Mouse (Mus musculus): ENCODE measurements around the gene Fam78a.
"Not testable (repeated sequence)": the region's sequence is repeated elsewhere in the genome, so short reads cannot be mapped to it uniquely, and the experiment has no call there.

Gene Fam78a

GRCm38 (mm10) chr2:32065371-32065791, 19.3 kb downstream of the Fam78a start:
- no peak for DNase-seq

DNA sequence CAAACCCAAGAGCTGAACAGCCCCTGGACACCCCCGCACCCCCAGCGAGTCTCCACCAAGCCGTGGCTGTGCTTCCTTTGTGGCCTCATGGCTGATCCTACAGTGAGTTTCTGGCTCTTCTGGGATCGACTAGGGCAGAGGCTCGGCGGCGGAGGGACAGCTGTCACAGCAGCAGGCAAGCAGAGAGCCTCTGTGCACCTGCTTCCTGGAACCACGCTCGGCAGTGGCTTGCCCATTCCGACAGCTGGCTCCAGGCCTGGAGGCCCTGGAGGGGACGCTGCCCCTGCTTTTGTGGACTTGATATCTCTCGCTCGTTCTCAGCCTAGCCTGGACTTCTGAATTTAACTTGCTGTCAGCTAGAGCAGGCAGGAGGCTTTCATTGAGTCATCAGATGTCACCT, 19.7 kb downstream of the Fam78a start:
- DNase-seq: no peak

- DNase-seq: no peak
These were observed 21.1 kb downstream of the Fam78a start for GRCm38 (mm10) chr2:32063451-32064151.

- DNase-seq: no peak
These were observed 21.8 kb downstream of the Fam78a start for GRCm38 (mm10) chr2:32062626-32063410.

GRCm38 (mm10) chr2:32061722-32062505, 22.7 kb downstream of the Fam78a start:
- DNase-seq: no peak

GRCm38 (mm10) chr2:32061189-32061588, 23.5 kb downstream of the Fam78a start:
- DNase-seq: no peak

DNA sequence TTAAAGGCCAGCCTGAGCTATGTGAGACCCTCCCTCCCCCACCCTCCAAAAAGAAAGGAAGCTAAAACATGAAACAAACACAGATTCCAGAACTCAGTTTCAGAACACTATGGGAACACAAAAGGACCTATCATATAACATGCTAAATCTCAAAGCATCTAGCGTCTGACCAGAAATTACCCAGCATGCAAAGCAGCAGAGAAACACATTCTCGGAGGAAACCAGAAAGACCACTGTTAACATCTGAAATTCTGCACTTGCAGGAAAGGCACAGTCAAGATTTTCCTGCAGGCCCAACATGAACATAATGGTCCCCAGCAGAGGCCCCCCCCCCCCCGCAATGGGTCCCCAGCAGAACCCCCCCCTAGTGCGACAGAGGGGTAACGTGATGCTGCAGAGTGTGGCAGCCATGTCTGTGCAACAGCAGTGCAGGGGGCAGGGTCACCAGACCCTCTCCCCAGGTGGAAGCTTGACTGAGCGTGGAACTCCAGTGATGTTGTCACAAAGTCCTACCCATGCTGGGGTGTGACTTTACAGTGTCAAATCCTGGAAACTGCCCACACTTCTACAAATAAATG, 24.3 kb downstream of the Fam78a start:
- DNase-seq: no peak

DNA sequence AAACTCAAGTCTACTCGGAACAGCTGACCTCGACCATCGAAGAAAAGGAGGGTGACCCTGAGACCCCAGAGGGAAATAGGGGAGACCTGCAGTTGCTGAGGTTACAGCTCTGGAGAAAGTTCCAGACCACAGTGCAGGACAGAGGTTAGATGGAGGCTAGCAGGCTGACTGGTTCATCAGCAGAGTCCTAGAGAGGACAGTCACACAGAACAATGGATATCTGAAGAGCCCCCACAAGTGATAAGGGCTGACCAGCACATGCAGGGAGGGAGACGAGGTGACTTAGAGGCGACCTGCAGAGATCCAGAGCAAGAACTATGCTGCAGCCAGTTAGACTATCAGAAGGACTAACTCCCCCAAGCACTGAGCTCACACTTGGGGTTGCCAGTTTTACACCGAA, 25.0 kb downstream of the Fam78a start:
- DNase-seq: no peak

DNA sequence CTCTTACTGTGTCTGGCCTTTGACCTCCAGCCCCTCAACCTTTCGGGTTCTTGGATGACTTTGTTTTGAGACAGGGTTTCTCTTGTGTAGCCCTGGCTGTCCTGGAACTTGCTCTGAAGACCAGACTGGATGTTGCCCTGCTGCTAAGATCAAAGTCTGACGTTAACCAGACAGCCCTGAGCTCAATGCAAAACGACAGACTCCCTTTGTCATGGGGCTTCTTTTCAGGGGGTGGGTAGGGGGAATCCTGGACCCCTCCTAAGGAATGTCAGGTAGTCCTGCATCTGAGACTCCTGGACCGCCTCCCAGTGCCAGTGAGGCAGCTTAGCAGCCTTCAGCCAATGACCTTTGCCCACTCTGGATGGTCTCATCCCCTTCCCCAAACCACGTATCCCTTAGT, 25.9 kb downstream of the Fam78a start:
- DNase-seq: no peak

GRCm38 (mm10) chr2:32058241-32058640, 26.4 kb downstream of the Fam78a start:
- DNase-seq: no peak

- DNase-seq: no peak
These were observed 26.9 kb downstream of the Fam78a start for GRCm38 (mm10) chr2:32057794-32058193.

- DNase-seq: no peak
These were observed 27.3 kb downstream of the Fam78a start for GRCm38 (mm10) chr2:32057360-32057759.

DNA sequence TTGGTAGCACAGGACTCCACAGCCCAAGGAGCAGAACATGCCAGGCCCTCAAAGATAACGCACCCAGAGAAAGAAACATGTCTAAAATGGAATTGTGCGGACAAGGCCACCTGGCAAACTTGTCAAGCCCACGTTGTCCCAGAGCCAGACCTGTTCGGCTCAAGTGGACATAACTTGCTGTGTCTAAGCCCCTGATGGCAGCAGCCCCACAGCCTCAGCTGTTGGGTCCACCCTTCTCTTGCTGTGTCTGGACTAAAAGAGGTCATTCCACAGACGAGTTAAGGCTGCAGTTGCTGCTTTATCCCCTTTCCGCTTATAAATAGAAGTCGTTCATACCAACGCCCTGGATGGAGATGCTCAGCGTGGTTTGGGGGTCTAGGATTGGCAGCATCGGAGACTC, 28.1 kb downstream of the Fam78a start:
- DNase-seq: no peak

GRCm38 (mm10) chr2:32055357-32055965, 29.2 kb downstream of the Fam78a start:
- DNase-seq: no peak

DNA sequence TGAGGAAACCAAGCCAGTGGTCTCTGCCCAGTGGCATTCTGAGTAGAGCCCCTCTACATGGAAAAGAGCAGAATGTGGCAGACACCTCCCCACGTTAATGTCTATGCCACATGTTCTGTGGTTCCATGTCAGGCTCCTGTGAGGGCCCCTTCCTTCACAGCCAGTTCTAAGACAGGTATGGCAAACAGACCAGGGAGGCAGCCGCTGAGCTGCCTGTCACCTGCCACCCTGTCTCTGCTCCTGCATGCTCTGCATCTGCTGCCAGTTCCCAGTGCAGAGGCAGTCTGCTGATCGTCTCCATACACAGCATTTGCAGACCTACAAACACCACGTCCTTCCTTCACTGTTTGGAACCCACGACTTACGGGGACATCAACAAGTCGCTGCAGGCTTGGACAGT, 32.2 kb downstream of the Fam78a start:
- DNase-seq: no peak

GRCm38 (mm10) chr2:32051791-32052190, 32.9 kb downstream of the Fam78a start:
- no peak for DNase-seq

- no peak for DNase-seq
These were observed 37.3 kb downstream of the Fam78a start for GRCm38 (mm10) chr2:32047323-32047722.

GRCm38 (mm10) chr2:32046009-32046408, 38.6 kb downstream of the Fam78a start:
- DNase-seq: no peak

GRCm38 (mm10) chr2:32045375-32045774, 39.3 kb downstream of the Fam78a start:
- no peak for DNase-seq

DNA sequence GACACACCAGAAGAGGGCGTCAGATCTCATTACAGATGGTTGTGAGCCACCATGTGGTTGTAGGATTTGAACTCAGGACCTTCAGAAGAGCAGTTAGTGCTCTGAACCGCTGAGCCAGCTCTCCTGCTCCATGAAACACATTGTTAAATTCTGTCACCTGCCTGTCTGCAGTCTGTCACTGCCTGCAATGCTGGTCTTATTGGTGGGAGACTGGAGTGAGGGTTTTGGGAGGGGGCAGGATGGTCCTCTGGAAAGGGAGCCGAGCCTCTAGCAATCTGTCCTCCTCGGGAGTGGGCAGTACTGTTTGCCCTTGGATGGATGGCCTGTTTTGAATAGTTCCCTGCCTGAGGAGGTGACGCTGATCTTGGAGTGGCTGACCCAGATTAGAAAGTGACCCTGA, 40.8 kb downstream of the Fam78a start:
- no peak for DNase-seq

GRCm38 (mm10) chr2:32041087-32041486, 43.6 kb downstream of the Fam78a start:
- DNase-seq: no peak

DNA sequence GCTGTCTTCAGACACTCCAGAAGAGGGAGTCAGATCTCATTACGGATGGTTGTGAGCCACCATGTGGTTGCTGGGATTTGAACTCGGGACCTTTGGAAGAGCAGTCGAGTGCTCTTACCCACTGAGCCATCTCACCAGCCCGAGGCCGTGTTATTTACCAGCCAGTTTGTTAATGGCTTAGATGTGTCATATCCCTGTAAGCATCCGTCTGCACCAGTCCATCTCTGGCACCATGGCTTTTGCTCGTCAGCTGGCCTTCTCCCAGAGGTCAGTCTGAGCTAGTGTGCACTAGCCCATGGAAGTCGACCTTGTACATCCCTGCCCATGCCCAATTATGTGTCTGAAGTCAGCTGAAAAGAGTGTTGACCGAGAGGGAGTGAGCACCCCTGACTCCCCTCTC, 44.0 kb downstream of the Fam78a start:
- DNase-seq: not testable (repeated sequence)

- DNase-seq: no peak
These were observed 46.0 kb downstream of the Fam78a start for GRCm38 (mm10) chr2:32038661-32039081.

Data from lung, postnatal 4 days (tissue).